Mouse (Mus musculus) c-Kit-negative CD71-positive TER-119-positive erythroid progenitor cells, embryonic 14.5 days (primary cell): ENCODE measurements around the gene Cds1.
"Not testable (repeated sequence)": the region's sequence is repeated elsewhere in the genome, so short reads cannot be mapped to it uniquely, and the experiment has no call there.

Experiments used
- DNase-seq: peaks from one replicate; pipeline ENCODE4 v3.0.0-alpha.2; 2013; ENCODE audit warnings: low read depth, low spot score

Gene Cds1

DNA sequence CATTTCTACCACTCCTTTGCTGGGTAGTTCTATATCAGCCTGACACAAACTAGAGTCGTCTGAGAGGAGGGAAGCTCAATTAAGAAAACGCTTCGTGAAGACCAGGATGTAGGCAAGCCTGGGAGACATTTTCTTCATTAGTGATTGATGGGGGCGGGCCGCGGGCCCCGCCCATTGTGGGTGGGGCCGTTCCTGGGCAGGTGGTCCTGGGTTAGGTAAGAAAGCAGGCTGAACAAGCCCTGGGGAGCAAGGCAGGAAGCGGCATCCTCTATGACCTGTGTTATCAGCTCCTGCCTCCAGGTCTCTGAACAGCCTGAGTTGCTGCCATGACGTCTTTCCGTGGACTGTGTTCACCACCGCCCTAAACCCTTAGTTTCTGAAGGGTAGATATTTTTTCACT is 62.5 kb downstream of the Cds1 start:
- DNase-seq = no peak

DNA sequence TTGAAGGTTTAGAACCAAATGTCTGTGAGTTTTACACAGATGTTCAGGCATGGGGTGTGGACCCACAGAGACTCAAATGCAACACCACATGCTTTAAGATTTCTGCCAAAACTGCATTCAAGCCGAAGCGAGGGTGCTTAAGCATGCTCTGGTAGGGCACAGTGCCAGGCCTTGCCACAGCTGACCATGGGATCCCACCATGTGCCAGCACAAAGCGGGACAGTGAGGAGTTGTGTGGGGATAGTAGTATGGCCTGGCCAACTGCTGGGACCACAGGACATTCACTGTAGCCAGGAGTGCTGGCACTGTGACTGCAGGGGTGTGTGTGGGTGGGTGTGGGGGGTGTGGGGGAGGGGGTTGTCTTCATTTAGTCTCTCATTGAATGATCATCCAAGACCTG is 64.0 kb downstream of the Cds1 start:
- no peak for DNase-seq

DNA sequence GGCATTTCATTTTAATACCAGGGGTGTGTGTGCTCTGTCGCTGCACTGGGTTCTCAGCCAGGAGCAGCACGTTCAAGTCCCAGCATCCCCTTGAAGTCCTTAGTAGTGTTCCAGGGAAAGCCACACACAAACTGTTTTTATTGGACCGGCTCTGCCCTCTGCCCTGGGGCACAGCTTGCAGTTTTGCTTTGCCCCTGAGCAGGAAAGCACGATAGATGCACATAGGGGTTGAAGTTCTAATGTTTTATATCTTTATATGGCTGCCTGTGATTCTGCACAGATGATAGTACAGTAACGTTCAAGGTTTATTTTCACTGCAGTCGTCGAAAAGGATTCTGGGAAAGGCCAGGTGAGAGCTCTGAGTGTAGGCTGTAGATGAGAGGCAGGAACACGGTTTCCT is 65.2 kb downstream of the Cds1 start:
- no peak for DNase-seq

DNA sequence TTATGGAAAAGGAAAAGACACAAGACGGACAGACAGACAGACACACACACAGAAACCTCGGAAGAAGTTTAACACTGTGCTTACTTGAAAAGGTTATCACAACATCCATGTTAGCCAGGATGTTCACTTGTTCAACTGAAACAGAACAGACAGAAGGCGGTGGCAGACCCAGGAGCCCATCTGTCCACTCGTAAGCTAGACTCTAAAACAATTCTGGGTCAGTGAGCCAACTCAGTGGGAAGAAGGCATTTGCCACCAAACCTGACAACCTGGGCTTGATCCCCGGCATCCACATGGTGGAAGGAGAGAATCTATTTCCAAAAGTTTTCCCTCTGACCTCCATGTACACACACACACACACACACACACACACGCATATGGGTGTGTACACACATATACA is 67.1 kb downstream of the Cds1 start:
- DNase-seq = no peak

DNA sequence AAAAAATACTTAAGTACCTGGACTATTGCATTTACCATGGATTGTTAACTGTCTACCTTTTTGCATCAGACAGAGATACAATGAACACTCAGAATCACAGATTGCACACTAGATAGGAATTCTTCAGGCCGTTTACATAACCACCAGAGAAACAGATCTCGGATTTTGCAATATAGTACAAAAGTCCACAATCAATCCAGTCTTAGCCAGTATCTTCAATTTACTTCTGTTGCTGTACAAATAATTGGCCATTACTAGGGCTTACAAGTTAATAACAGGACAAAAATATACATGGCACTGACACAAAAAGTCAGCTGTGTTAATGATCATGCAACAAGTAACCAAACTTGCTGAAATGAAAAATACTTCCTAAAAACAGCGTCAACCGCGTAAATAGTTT is 68.1 kb downstream of the Cds1 start:
- no peak for DNase-seq

DNA sequence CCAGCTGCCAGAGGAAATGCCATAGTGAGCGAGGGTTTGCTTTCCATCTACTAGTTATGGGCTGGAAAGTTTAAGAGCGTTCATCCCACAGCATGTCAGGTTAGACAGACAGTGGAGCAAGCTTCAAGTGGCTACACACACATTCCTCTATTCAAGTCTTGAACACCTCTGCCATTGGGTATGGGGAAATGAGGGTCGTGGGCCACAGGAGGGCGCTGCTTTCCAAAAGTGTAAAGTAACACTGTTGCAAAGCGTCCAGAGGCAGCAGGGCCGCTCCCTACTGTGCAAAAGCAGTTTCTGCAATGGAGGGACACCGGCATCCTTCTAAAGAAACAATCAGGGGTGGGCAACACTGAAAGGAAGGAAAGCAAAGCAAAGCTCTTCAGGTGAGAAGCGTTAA is 68.9 kb downstream of the Cds1 start:
- no peak for DNase-seq

DNA sequence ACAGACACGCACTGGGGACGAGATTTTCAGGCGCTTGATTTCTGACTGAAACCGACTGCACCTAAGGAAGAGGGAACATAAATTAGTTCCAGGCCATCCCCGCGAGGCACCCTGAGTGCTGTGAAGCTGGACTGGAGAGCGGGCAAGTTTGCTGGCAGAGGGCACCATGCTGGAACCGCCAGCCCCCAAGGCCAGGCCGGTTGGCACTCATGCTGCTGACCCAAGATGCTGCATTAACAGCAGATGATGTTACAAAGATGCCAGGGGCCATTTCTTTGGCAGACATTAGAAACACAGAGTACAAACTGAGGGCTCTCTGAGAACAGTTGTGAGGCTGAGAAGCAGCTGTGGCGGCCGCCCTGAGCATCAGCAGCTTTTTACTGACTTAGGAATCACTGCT is 71.3 kb downstream of the Cds1 start:
- no peak for DNase-seq

DNA sequence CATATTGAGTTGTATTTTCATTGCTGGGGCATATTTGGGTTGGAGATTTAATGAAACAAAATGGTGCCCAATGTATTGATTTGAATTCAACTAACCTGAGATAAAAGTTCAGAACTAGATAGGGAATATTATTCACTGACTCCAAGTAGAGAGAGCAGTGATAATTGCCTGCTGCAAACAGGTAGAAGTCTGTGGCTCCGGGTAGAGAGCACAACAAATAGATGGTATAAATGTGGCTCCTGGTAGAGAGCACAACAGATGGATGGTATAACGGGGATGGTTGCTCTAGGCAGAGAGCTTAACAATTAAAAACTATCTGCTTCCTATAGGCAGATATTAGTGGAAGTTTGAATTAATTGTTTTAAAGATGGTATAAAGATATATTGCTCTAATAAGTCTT is 72.7 kb downstream of the Cds1 start:
- not testable (repeated sequence) for DNase-seq

DNA sequence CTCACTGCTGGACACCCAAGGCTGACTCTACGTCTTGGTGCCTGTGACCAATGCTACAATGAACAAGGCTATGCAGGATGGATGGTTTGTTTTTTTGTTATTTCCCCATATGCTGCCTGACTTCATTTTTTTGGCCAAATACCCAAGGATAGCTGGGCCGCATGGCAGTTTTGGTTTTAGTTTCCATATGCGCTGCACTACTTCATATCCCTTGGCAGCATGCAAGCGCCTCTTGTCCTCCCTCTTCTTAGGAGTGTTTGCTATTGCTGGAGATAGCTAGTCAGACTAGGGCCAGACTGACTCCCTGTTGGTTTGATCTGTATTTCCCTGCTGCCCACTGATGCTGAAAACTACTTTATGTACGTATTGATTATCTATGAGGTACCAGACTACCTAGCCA is 75.5 kb downstream of the Cds1 start:
- no peak for DNase-seq

DNA sequence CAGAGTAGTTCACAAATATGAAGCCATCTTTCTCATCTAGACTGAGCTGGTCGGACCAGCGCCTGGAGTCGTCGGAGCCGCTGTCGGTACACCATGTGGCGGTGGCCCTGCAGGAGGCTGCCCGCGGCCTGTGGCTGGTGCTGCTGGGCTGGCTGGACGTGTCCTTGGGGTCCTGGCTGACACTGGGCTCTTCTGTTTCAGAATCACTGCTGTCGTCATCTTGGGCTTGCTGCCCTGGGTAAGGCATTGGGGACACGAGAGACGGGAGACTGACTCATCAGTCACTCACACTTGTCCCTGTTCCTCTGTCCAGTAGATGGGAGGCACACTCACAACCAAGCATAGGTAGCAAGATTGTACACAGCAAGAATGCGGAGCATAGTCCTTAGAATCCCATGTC is 80.1 kb downstream of the Cds1 start:
- no peak for DNase-seq

DNA sequence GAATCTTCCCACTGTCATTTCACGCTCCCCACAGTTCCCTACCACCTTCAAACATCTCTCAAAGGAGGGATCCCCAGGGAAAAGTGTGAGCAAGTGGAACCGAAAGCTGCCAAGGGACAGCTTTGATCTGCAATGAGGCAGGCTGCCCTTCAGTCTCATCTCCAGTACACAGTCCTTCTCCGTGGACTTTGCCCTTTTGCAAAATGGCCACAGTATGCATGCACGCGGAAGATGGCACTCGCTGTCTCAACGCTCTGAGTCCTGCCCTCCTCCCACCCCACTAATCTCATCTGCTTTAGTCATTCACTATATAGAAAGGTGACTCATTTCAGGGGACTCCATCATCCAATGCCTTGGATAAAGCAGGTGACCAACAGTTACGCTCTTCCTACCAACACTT is 81.0 kb downstream of the Cds1 start:
- no peak for DNase-seq

DNA sequence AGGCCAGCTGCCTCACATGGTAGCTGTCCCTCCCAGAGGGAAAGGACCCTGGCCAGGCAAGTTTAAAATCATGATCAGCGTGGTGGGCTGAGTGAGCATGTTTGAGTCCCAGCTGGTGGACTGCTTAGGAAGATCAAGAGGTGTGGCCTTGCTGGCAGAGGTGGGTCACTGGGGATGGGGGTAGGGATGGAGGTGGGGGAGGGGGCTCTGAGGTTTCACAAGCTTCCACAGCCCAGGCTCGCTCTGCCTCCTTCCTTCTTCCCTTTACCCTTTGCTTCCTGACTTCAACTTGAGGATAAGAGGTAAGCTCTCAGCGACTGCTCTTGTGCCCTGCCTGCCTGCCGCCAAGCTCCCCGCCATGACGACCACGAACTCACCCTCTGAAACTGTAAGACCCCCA is 82.4 kb downstream of the Cds1 start:
- DNase-seq = no peak

DNA sequence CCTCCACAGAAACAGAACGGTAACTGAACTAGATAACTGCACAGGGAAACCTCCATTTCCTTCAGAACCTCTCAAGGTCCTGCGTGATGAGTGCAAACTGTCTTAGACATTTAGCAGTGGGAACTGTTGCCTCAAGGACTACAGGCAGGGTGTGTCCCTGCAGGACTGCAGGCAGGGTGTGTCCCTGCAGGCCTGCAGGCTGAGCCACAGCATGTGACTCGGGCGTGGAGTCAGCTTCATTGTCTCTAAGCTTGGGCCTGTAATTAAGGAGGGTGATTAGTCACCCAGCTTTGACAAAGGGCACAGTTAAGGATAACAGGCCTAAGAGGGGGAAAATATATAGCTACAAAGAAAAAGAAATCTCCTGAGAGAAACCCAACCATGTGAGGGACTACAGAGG is 82.8 kb downstream of the Cds1 start:
- DNase-seq = no peak

DNA sequence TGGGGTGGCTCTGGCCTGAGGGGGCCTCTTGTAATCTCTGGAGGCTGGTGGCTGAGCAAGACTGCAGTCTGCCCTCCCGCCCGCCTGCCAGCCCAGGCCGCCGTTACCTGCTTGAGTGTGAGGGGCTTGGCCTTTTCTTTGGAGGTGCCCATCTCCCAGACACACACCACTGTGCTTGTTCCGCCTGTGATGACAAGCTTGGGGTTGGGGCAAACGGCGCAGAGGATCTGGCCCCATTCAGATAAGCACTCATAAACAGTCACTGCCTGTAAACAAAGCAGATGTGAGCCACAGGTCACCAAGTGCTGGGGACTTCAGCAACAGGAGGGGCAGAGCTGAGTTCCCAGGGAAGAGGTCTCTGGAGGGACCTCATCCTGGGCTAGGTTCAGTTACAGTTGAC is 86.2 kb downstream of the Cds1 start:
- DNase-seq = no peak

DNA sequence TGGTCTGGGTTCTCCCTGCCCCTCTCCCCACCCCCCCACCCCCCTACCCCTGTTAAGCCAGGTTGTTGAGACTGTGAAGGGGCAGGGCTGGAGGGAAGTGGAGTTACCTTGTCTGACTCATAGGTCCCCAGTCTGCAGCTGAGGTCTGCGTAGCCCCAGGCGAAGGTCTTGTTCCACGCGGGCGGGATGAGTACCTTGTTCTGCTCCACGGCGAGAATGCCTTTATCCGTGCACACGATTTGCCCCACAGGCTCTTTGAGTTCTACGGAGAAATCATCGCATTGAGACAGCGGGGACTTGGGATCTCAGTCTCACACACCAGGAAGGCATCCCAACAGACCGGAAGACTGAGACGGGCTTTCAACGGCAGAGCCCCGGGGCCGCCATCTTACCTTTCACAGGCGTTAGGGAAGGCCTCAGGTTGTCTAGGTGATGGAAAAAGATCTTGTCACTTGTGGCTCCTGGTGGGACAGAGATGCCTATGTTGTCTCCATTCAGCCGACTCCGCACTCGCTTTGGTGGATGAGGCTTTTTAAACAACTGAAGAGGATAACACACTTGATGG is 87.3 kb downstream of the Cds1 start:
- no peak for DNase-seq

DNA sequence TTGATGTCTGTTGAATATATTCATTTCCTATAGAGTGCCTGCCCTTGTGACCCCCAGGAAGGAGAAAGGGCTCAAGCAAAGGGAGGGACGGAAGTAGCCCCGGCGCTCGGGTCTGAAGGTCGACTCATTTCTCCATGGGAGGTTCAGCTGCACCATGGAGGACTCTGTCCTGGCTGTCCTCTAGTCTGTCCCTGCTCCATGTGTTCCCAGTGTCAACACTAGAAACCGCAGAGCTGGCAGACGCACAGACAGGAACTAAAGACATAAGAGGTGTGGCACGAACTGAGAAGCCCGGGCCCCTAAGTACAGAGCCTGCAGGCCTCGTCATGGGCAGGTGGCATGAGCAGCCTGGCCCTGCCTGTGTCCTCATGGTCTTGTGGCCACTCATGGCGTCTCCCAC is 89.2 kb downstream of the Cds1 start:
- DNase-seq = no peak

DNA sequence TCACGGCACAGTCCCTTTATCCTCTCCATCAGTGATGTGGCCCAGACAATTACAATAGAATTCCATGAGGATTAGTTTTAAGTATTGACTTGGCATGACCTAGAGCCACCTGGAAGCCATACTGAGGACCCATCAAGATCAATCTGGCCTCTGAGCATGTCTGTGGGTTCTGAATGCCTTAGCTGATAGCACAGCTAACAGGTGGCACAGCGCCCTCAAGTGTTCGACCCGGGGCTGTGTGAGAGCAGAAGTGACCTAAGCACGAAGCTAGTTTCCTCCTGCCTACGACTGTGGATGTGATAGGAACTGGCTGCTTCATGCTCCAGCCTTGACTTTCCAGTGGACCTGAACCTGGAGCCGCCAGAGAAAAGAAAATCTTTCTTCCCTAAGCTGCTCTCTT is 89.7 kb downstream of the Cds1 start:
- DNase-seq = no peak

DNA sequence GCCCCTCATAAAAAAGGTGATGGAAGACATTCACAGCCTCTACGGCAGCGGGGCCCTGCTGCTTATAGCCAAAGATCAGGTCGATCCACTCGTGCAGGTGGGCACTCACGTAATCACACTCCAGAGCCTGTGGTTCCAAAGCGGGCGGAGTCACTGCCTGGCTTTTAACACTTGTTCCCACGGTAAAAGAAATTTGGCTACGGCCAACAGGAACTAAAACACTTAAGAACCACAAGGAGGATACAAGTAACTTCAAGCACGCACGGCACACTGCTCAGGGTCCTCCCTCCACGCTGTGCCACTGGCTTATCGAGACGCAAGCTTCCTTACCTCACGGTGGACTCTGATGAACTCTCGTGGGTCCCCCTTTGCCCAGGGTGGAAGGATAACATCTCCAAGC is 90.5 kb downstream of the Cds1 start:
- no peak for DNase-seq

DNA sequence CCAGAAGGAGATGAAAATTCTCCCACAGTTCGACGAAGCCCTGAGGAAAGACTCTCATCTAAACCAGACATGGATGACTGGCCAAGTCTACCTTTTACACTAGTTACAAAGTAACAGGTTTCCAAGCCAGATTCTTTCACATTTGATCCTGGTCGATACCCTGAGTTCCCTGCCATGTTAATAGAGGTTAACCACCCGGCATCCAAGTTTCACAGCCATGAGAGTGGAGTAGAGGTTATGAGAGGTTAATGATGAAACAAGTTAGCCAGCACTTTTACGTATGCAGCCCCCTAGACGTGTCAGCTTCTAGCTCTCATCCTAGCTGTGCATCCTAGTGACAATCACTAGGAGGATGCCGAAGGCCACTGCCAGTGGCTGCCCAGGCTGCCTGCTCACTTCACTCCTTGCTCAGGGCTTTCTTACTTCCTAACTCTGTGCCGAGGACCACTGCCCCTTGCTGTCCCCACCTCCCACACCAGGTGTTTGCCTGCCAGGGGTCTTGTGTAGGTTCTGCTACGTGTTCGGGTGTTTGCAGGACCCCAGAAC is 94.0 kb downstream of the Cds1 start:
- DNase-seq = no peak

DNA sequence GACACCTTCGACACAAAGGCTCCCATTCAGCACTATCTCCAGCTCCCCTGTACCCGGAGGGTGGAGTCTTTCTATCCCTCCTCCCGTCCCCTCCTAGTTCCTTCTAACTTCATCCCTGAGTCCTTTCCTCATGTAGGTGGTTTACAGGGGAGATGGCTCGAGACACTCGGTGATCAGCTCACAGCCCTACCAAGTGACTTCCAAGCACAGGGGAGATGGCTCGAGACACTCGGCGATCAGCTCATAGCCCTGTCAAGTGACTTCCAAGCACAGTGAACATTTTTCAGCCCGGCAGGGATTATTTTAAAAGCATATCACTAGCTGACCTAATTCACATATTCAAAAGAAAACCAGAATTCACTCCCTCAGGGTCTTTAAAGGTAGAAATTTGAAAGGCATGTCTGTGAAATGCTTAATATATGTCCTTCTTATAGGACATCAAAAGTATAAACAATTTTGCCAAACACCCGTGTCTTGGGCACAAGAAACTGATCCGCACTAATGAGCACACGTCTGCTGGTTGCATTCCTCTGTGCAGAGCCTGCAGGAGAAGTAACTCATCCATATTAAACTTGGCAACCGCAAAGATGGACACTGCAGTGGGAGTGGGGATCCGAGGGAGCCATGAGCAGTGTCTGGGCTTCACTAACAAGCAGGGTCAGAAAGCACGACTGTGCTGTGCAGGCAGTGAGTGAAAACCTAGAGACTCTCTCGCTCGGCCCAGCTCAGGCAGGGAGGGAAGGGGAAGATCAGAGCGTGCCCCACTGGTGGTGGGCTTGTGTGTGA is 97.0 kb downstream of the Cds1 start:
- no peak for DNase-seq

DNA sequence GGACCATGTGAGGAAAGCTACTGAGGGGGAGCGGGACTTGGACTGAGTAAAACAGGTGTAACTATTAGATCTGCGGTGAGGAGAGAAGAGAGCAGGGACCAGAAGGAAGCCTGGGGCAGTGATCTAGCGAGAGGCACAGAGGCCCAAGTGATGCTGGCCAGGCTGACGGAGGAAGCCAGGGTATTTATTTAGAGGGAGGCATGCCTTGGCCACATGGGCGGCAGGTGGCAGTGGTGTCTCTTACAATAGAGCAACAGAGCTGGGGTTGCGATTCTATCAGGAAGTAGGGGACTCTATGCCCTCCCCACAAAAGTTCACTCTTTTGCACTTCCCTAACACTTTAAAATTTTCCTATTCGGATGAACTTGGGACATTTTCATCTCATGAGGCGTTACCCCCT is 97.7 kb downstream of the Cds1 start:
- no peak for DNase-seq

DNA sequence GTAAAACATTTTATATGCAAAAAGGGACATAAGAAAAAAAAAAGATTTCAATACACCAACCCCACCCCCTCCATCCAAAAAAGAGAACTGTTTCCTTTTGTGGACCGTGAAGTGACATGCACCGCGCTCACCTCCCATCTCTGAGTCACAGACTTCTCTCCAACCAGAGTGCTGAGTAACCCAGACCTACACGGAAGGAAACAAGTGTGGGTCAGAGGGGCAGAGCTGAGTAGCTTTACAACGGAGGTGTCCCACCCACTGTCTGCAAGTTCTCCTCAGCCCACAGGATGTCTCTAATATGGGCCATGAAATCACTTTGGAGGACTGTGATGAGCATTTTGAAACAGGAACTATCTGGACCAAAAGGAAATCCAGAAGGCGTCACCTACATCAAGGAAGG is 99.0 kb downstream of the Cds1 start:
- no peak for DNase-seq

DNA sequence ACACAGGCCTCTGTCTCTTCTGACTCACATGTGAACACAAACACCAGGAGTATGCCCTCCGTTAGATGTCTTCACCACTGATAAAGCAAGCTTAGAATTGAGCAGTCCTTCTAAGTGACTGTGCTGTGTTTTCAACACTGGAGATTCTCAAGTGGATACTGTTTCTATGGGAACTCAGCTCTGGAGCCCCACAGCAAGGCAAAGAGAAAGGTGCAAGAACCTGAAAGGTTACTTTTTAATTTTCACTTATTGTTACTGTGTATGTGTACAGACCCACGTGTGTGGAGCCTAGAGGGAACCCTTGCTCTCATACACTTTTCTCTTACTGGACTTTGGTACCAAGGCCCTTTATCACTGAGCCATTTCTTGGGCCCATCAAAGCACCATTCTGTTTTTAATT is 101.8 kb downstream of the Cds1 start:
- no peak for DNase-seq
